Mouse (Mus musculus) CD4-positive, CD25-positive, alpha-beta regulatory T cell, adult 4 months (primary cell): ENCODE measurements around the gene Serpinf1. TPM values are rescaled to one million over a fixed set of nuclear protein-coding genes. Genes with fewer than 3 reads are reported as not detected.

Experiments
- ATAC-seq: one replicate; pipeline ENCODE4 v1.8.0; 2017
- polyA plus RNA-seq, 2 experiments: library from polyadenylated mRNA; unstranded; fragments of 100-300 nt; shearing (Covaris generic); gene quantifications; one replicate each; pipeline ENCODE4 v1.2.1; 2017

The Serpinf1 gene
- polyA plus RNA-seq, 2 experiments from 2014 or later, result 3.4 to 6.9 TPM

DNA sequence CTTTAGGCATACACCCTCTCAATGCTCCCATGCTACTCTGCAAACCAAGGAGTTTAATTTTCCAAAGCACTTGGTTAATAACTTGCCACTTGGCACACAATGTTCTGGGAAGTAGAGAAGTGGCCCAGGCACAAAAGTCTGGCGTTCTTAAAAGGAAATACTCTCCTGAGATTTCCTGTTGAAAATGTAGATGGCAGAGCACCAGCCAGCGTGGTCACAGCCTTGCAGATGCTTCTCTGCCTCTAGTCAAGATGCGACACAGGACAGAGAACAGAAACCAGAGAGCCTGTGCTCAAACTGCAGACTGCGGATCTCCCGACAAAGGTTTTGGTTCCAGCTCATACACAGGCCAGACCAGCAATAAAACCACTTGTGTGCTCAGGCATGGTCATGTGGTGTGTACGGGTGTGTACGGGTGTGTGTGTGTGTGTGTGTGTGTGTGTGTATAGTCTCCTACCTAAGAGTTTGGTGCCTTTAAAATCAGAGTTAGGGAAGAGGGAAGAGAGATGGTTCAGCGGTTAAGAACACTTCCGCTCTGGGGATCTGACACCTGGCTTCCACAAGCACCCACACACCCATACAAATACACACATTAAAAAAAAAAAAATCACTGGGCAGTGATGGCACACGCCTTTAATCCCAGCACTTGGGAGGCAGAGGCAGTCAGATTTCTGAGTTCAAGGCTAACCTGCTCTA, 32.7 kb upstream of the Serpinf1 start:
- no peak for ATAC-seq

DNA sequence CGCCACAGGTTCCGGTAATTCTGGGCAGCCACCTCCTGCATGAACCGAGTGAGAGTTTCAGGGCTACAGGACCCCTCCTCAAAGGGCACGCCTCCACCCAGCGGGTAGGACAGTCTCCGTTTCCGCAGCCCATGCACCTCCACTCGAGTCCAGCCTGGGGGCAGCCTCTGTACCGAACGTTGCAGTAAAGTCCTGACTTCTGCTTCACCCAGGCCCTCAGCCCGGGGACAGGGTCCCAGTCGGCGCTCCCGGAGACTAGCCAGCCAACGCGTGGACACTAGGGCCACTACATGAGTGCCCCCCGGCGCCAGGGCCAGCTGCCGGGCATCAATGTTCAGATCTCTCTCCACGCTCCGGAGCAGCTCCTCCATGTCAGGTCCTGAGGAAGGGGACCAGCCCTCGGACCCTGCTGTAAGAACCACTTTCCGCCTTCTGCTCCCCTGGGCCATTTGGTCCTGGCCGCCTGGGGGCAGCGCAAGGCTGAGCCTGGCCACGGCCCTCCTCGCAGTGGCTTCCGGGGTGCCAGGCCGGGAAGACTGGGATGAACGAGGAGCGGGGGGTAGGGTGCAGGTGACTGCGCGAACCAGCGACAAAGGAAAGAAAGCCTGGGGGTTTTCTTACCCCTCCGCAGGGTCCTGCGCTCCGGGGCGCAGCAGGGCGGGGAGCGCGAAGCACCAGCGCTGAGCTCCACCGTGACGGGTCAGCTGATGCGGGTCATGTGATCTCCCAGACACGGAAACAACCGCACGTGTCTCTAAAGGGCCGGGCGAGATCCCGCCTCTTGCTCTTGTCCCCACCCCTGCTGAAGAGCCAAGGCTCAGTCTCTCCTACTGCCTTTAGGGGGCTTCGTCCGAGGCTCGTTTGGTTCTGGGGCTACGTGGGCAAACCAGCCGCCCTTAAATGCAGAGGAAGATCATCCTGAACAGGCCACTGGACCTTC, 31.8 kb upstream of the Serpinf1 start, which contains the start of gene Wdr81:
Gene Wdr81 (minus strand): TSS at position 727 of the 940 bp plus-strand sequence.
- ATAC-seq, result peak; percentile 98

- no peak for ATAC-seq
Measured at GRCm38 (mm10) chr11:75452812-75453557, 30.5 kb upstream of the Serpinf1 start.

GRCm38 (mm10) chr11:75452081-75452480, 29.6 kb upstream of the Serpinf1 start:
- no peak for ATAC-seq

DNA sequence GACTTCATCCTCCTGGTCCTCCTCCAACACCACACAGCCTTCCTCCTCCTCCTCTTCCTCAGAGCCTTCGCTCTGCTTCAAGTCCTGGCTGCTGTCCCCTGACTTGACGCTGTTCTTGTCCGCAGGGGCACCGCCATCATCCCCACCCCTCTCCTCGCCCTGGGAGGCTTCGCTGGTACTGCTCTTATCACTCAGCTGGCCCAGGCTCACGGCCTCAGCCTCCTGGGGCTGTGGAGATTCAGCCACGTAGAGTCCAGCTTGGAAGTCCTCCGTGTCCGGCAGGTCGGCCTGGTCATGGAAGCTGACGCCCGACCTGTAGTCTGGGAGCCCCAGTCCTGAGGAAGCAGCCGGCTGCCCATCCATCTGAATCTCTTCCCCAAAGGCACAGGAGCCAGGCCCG, 28.4 kb upstream of the Serpinf1 start:
- no peak for ATAC-seq

- ATAC-seq, result no peak
Measured at GRCm38 (mm10) chr11:75450304-75450908, 27.9 kb upstream of the Serpinf1 start.

DNA sequence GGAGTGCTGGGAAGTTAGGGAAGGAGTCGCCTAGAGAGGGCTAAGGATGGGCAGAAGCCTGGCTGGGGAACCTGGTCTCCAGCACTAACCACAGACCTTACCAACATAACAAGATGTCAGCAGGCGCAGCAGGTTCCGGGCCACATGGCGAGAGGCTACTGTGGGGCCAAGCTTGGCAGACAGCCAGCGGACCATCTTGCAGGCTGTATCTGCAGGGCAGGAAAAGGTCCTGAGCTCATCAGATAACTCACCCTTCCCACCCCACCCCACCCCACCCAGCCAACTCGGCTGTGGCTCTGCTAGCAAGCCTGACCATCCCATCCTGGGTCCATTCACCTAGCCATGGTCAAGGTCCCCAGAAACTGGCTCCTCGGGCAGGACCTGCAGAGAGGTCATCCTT, 27.2 kb upstream of the Serpinf1 start:
- ATAC-seq, result no peak

DNA sequence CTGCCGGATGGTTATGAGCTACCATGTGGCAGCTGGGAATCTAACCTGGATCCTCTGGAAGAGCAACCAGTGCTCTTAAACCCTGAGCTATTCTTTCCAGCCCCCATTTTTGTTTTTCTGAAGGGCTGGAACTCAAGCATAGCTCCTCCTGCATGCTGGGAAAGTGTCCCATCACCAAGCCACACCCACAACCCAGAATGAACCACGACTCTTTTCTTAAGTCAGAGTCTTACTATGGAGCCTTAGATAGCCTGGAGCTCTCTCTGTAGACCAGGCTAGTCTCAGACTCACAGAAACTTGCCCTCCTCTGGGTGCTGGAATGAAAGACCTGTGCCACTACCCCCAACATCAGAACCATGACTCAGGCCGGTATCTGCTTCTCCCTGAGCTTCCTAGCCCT, 26.1 kb upstream of the Serpinf1 start:
- no peak for ATAC-seq

DNA sequence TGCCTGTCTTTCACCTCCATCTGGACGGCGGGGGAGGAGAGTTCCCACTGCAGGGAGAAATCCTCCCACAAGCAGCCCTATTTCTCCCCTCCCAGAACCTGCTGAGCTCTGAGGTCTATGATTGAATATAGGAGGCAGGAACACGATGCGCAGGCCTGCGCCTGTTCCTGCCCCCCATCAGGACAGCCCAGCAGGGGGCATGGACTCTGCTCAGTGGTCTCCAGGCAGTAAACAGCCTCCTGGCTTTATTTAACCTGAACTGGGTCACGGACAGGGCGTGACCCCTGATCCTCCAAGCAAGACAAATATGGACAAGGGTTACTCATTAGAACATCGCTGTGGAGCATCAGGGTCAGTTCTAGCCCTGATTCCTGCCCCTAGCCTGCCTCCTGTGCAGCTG, 21.2 kb upstream of the Serpinf1 start:
- ATAC-seq, result no peak

GRCm38 (mm10) chr11:75441601-75442000, 19.1 kb upstream of the Serpinf1 start:
- no peak for ATAC-seq

DNA sequence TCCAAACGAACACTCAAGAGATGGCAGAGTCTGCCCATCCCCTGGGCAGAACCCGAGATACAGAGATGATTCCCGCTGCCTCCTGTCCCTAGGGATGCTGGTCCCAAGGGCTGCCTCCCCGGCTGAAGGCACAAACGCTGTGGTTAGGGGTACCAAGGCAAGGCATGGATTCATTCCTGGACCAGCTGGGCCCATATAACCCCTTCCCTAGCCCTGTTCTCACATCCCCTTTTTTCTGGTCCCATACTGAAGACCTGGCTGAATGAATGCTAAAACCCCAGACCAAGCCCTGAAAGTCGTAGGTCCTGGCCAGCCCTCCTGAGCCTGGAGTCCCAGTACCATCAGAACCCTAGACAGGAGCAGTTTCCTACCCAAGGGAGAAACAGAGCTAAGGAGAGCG, 18.5 kb upstream of the Serpinf1 start:
- ATAC-seq, result no peak

DNA sequence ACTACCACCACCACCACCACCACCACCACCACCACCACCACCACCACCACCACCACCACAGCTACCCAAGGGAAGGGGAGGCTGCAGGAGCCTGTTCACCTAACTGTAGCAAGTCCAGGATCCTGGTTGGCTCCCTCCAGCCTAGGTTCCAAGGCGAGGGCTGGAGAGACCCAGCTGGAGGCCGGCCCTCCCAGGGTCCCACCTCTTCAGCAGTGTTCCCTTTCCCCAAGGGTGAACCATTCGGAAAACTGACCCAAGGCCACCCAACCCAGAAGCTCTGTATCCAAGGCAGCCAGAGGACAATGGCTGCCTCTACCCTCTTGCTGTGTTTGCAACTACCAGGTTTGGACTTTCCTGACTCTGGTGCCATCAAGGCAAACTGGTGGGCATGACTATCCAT, 17.4 kb upstream of the Serpinf1 start:
- ATAC-seq, result no peak

DNA sequence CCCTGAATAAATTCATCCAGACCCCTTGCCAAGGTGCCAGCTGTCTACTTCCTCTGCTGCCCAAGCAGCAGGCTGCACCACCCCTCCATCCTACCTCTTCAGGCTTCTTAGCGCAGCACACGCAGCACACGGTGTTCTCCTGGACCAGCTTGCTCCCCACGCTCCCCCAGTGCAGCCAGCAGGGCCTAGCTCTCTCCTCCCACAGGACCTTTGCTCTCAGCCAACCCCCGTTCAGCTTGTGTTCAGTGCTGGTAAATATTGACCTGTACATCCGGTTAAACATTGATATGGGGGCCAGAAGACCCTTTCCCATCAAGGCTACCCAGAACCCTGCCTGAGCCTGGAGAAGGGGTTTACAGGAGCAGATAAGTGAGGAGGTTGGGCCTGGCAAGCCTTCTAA, 16.9 kb upstream of the Serpinf1 start, which contains the start of gene Serpinf2:
Gene Serpinf2 (minus strand): TSS at position 229 of the 400 bp plus-strand sequence.
- ATAC-seq, result no peak

GRCm38 (mm10) chr11:75438804-75439203, 16.3 kb upstream of the Serpinf1 start:
- no peak for ATAC-seq

DNA sequence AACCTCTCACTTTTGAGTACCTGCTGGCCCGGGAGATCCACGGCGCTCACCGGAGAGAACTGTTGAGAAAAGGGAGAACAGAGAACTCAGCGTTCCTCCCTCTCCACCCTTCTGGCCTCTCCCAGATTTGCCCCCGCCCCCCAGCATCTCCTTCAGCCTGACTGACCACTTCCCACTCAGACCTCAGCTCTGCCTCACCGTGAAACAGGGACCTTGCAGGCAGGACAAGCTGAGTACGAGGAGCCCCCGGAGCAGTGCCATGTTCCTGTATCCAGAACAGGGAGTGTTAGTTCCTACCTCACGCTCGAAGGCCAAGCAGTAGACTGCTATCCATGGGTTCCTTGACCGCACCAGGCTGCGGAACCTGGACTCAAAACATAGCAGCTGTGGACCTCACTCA, 15.7 kb upstream of the Serpinf1 start:
- no peak for ATAC-seq

DNA sequence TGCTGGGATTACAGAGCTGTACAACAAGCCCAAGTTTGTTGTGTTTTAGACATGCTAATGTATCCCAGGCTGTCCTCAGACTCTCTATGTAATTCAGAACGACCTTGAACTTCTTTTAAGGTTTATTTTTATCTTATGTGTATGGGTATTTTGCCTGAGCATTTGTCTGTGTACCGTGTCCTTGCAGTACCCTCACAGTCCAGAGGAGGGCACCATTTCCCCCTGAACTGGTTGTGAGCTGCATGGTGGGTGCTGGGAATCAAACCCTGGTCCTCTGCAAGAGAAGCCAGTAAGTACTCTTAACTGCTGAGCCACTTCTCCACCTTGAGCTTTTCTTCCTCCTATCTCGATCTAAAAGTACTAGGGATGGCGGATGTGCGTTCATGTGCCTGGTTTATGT, 11.6 kb upstream of the Serpinf1 start:
- no peak for ATAC-seq

DNA sequence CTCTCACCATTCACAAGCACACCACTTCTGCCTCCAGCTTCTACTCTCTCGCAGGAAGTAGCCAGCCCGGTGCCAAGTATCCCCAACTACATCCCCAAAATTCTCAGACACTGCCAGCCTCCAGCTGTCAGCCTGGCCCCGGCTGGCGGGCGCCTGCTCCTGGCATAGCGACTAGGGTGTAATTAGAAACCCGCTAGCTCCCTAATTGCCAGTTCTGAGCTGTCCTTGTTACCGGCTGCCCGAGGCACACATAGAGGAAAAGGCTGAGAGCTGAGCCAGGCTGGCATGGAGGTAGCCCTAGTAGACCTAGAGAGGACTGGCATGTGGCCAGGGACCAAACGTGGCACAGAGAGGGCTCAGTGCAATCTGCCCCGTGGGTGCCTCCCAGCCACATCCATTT, 8.8 kb upstream of the Serpinf1 start:
- ATAC-seq, result no peak

DNA sequence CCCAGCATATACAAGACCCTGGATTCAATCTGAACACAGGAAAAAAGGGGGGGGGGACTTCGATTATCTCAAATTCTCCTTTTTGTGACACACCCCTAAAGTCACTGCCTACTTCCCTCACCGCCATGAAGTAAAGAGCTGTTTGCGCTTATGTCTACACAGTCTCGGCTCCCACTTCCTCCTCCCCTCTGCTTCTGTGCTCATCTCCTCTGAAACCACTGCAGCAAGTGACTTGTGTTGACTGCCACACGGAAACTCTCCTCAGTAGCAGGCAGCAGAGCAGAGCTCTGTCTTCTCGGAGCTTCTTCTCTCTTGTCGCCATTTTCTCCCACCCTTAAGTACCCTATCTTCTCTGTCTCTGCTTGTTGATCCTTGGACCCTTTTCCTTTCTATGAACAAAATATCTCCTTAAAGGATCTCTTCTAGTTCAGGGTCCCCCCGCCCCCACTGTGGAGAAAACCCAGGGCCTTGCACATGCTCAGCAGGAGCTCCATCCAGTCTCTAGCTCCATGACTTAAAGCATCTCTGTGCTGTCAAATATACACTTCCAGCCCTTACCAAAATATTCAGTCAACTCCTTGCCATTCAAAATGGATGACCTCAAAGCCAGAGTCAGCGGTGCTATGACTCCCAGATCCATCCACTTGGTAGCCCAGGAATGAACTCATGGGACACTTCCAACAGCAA, 6.7 kb upstream of the Serpinf1 start:
- ATAC-seq, result peak; percentile 93

DNA sequence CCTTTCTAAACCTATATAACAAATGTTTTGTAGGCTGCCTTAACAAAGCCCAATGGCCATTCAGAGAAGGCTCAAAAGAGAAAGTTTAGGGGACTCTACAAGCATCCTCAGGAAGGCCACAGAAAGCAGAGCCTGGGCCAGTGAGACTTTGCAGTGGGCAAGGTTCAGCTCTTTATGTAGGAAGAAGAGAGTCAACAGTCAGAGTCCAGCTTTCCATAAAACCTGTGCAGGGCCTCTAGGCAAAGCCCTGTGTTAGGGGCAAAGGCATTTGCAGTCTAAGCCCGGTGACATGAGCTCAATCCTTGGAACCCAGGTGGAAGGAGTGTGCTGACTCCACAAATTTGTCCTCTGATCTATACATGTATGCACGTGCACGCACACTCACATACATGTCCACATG, 2.0 kb upstream of the Serpinf1 start:
- ATAC-seq, result no peak

DNA sequence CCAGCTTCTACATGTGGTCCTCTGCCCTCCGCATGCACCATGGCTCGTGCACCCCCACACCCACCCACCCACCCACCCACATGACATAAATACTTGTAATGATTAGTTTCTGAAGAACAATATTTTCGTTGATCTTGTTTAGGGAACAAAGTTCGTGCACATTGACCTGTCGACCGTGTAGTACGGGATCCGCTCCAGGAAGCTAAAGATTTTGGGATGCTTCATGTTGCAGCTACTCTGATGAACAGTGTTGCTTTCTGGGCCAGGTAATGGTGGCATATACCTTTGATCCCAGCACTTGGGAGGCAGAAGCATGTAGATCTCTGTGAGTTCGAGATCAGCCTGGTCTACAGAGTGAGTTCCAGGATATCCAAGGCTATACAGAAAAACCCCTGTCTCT, 1.5 kb upstream of the Serpinf1 start:
- ATAC-seq, result no peak

- no peak for ATAC-seq
Measured at GRCm38 (mm10) chr11:75423091-75423490, 590 bp upstream of the Serpinf1 start.
